Comparison of ENCODE assay signal across 8 mouse cellular contexts in the genomic region with DNA sequence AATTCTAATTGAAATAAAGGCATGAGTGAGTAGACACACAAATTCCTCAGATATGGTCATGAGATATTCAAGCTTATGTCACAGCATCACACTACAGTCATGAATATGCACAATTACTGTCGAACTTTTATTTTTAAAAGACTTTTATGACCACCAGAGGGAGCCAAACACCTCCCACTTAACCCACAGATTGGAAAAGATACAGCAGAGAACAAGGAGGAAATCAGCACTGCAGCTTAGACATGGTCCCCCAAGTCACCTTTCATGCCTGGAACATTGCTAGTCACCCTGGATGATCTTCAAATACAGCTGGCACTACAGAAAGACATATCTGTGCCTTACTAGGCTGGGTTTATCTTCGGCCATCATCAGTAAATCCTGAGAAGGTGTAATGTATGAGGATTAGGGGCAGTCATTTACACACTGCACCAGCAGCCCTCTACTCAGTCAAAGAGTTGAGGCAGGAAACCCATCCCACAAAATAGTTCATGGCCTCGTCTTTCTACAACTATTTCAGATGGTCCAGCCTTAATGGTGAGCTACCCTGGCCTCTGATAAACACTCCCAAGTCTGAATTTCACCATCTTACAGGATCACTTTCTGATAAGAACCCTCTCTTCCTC.
A peak's percentile ranks its signal among the peaks of the same experiment; 100 is the strongest.
DNase-seq lines count a peak whose midpoint lies in the region; ATAC-seq and TF ChIP-seq lines count a peak whose summit lies in the region.
"Had no signal": no experiment of that assay in that cellular context is flagged by ENCODE, and none has a peak within 500 bp of the region (broad histone marks: within the 10 kb centered on the region; RNA-seq: fewer than 3 reads in every experiment).

No protein-coding gene starts in this region.

- H3K27me3 ChIP-seq in forebrain, embryonic 15.5 days, result no peaks in the 10 kb centered on the region
- no peaks in the 10 kb centered on the region for H3K27me3 ChIP-seq in limb, embryonic 14.5 days (ENCODE audit: control insufficient read depth, insufficient read depth, low read length)

- TF ChIP-seq POLR2A in limb, embryonic 14.5 days (IDR thresholded peaks at IDR 0.05; ENCODE audit: borderline replicate concordance, extremely low read depth, insufficient read depth, insufficient read length), result no peak

- H3K36me3 ChIP-seq in forebrain, embryonic 15.5 days, result no peaks in the 10 kb centered on the region
- no peaks in the 10 kb centered on the region for H3K36me3 ChIP-seq in limb, embryonic 14.5 days (ENCODE audit: control insufficient read depth, insufficient read depth, low read length)
- H3K36me3 ChIP-seq: embryonic facial prominence, embryonic 12.5 days had no signal

- H3K4me3 ChIP-seq in forebrain, embryonic 15.5 days, result no peak overlapping the region
- H3K4me3 ChIP-seq in limb, embryonic 14.5 days (replicated peaks; ENCODE audit: low read length), result no peak overlapping the region
- H3K4me3 ChIP-seq: embryonic facial prominence, embryonic 12.5 days had no signal

- H3K4me1 ChIP-seq in forebrain, embryonic 15.5 days, result no peaks in the 10 kb centered on the region
- H3K4me1 ChIP-seq in limb, embryonic 14.5 days (ENCODE audit: control insufficient read depth, insufficient read depth, low read length), result no peaks in the 10 kb centered on the region
- H3K4me1 ChIP-seq: embryonic facial prominence, embryonic 12.5 days had no signal

- peak; percentile 43 for DNase-seq in layer of hippocampus, adult 11-12 months (ENCODE audit: low spot score)
- DNase-seq in layer of hippocampus, adult 9-11 months, result no peak
- DNase-seq in ZHBTc4 (ENCODE audit: low read depth, low spot score) (peak; percentile 43), MN1 (ENCODE audit: low spot score) (no peak)
- DNase-seq in limb, embryonic 14.5 days (ENCODE audit: low spot score), result peak; percentile 44
- no peak for DNase-seq in spleen, adult 18-20 months

- no peak overlapping the region for H3K27ac ChIP-seq in forebrain, embryonic 15.5 days (replicated peaks)
- H3K27ac ChIP-seq in limb, embryonic 14.5 days (replicated peaks; ENCODE audit: low read depth, low read length), result no peak overlapping the region
- H3K27ac ChIP-seq: embryonic facial prominence, embryonic 12.5 days had no signal

- no peaks in the 10 kb centered on the region for H3K9me3 ChIP-seq in forebrain, embryonic 15.5 days
- H3K9me3 ChIP-seq in limb, embryonic 14.5 days (ENCODE audit: control insufficient read depth, low read length), result no peaks in the 10 kb centered on the region
- H3K9me3 ChIP-seq: embryonic facial prominence, embryonic 12.5 days had no signal

- 34% methylated on average over 3 of the region's 3 CpGs for WGBS in forebrain, embryonic 15.5 days
- WGBS in limb, embryonic 14.5 days, result 47% methylated on average over 3 of the region's 3 CpGs

- H3K4me2 ChIP-seq in forebrain, embryonic 15.5 days (replicated peaks), result no peak overlapping the region
- H3K4me2 ChIP-seq in limb, embryonic 14.5 days (replicated peaks; ENCODE audit: low read depth, low read length, severe bottlenecking), result no peak overlapping the region
- H3K4me2 ChIP-seq: embryonic facial prominence, embryonic 12.5 days had no signal

- no peak overlapping the region for H3K9ac ChIP-seq in forebrain, embryonic 15.5 days (replicated peaks)
- H3K9ac ChIP-seq in limb, embryonic 14.5 days (ENCODE audit: low read depth, low read length, severe bottlenecking), result no peak overlapping the region
- H3K9ac ChIP-seq: embryonic facial prominence, embryonic 12.5 days had no signal

- 0 out of 2 replicates have a peak, but pooled peaks have one; percentile 13 for ATAC-seq in forebrain, embryonic 15.5 days (replicated peaks)
- ATAC-seq in limb, embryonic 14.5 days (ENCODE audit: low FRiP score, low read depth), result no peak

Comparison
In these comparisons a context has a peak if more than half of its experiments do, and no peak if none do; other contexts are left out.
1. DNase-seq: peak in layer of hippocampus, adult 11-12 months (single experiment), ZHBTc4 (single experiment) and limb, embryonic 14.5 days (single experiment); none in layer of hippocampus, adult 9-11 months (single experiment), spleen, adult 18-20 months (0 of 2) and MN1 (single experiment).